Mouse (Mus musculus): ENCODE results near the gene Kirrel3. TPM values are rescaled to one million over a fixed set of nuclear protein-coding genes. Genes with fewer than 3 reads are reported as not detected.

The Kirrel3 gene
- polyA plus RNA-seq, 1 experiment from 2014 or later: 0.06 TPM

DNA sequence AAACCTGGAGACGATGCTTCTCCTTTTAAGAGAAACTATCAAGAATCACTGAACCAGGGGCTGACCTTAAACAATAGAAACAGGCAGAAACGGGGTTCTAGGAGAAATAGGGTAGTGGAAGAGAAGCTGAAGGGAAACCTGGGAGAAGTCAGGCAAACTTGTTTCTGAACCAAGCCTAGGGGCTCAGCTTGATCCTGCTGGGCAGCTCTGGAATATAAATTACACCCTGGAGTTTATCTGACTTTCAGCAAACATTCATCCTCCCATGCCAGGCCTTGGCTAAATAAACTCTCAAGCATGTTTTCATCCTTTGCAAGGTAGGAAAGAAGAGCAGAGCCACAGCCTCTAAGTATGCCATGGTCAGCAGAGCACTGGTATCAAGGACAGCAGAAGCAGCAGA is 138.3 kb downstream of the Kirrel3 start:
- no peaks in the 10 kb centered on the region for H3K36me3 ChIP-seq (ENCODE audit: control insufficient read depth, insufficient read depth)
- ATAC-seq (ENCODE audit: low read depth): no peak
- H3K27me3 ChIP-seq (ENCODE audit: control insufficient read depth, insufficient read depth, low read depth, low read length): no peaks in the 10 kb centered on the region
- H3K4me2 ChIP-seq (ENCODE audit: low read depth, low read length): no peak overlapping the region
- no peak overlapping the region for H3K4me3 ChIP-seq (ENCODE audit: low read depth, low read length)
- H3K9ac ChIP-seq (ENCODE audit: low read depth, low read length): no peak overlapping the region
- H3K27ac ChIP-seq (ENCODE audit: low read length): no peak overlapping the region
- 48% methylated on average over 2 of the region's 2 CpGs for WGBS (ENCODE audit: insufficient replicate concordance)
- H3K9me3 ChIP-seq (replicated peaks; ENCODE audit: control insufficient read depth, low read length): no peaks in the 10 kb centered on the region
- no peaks in the 10 kb centered on the region for H3K4me1 ChIP-seq (ENCODE audit: control insufficient read depth, low read depth, low read length)

GRCm38 (mm10) chr9:34628841-34629240 is 143.1 kb downstream of the Kirrel3 start:
- no peaks in the 10 kb centered on the region for H3K36me3 ChIP-seq (ENCODE audit: control insufficient read depth, insufficient read depth)
- no peak for ATAC-seq (ENCODE audit: low read depth)
- H3K4me3 ChIP-seq (ENCODE audit: low read depth, low read length): no peak overlapping the region
- H3K27me3 ChIP-seq (ENCODE audit: control insufficient read depth, insufficient read depth, low read depth, low read length): no peaks in the 10 kb centered on the region
- H3K9ac ChIP-seq (ENCODE audit: low read depth, low read length): no peak overlapping the region
- H3K4me1 ChIP-seq (ENCODE audit: control insufficient read depth, low read depth, low read length): no peaks in the 10 kb centered on the region
- no peak overlapping the region for H3K27ac ChIP-seq (ENCODE audit: low read length)
- H3K4me2 ChIP-seq (ENCODE audit: low read depth, low read length): no peak overlapping the region
- no peaks in the 10 kb centered on the region for H3K9me3 ChIP-seq (replicated peaks; ENCODE audit: control insufficient read depth, low read length)
- WGBS (ENCODE audit: insufficient replicate concordance): 50% methylated on average over 3 of the region's 3 CpGs

GRCm38 (mm10) chr9:34635696-34636095 is 150.0 kb downstream of the Kirrel3 start:
- no peak overlapping the region for H3K27ac ChIP-seq (ENCODE audit: low read length)
- ATAC-seq (ENCODE audit: low read depth): no peak
- no peak overlapping the region for H3K4me2 ChIP-seq (ENCODE audit: low read depth, low read length)
- no peak overlapping the region for H3K9ac ChIP-seq (ENCODE audit: low read depth, low read length)
- no peaks in the 10 kb centered on the region for H3K27me3 ChIP-seq (ENCODE audit: control insufficient read depth, insufficient read depth, low read depth, low read length)
- H3K4me3 ChIP-seq (ENCODE audit: low read depth, low read length): no peak overlapping the region
- 55% methylated on average over 6 of the region's 6 CpGs for WGBS (ENCODE audit: insufficient replicate concordance)
- H3K4me1 ChIP-seq (ENCODE audit: control insufficient read depth, low read depth, low read length): no peaks in the 10 kb centered on the region
- no peaks in the 10 kb centered on the region for H3K36me3 ChIP-seq (ENCODE audit: control insufficient read depth, insufficient read depth)
- no peaks in the 10 kb centered on the region for H3K9me3 ChIP-seq (replicated peaks; ENCODE audit: control insufficient read depth, low read length)

- Histone ChIP-seq H3K36me3 (ENCODE audit: control insufficient read depth, insufficient read depth) (no peaks in the 10 kb centered on the region), H3K27ac (ENCODE audit: low read length) (no peak overlapping the region), H3K4me2 (ENCODE audit: low read depth, low read length) (no peak overlapping the region), H3K9me3 (replicated peaks; ENCODE audit: control insufficient read depth, low read length) (no peaks in the 10 kb centered on the region), H3K4me3 (ENCODE audit: low read depth, low read length) (no peak overlapping the region), H3K27me3 (ENCODE audit: control insufficient read depth, insufficient read depth, low read depth, low read length) (no peaks in the 10 kb centered on the region), H3K4me1 (ENCODE audit: control insufficient read depth, low read depth, low read length) (no peaks in the 10 kb centered on the region), H3K9ac (ENCODE audit: low read depth, low read length) (no peak overlapping the region)
- 44% methylated on average over 3 of the region's 3 CpGs for WGBS (ENCODE audit: insufficient replicate concordance)
- no peak for ATAC-seq (ENCODE audit: low read depth)
Measured at GRCm38 (mm10) chr9:34643917-34644316, 158.2 kb downstream of the Kirrel3 start.

- 67% methylated on average over 8 of the region's 8 CpGs for WGBS (ENCODE audit: insufficient replicate concordance)
- H3K4me2 ChIP-seq (ENCODE audit: low read depth, low read length): no peak overlapping the region
- no peak for ATAC-seq (ENCODE audit: low read depth)
Measured at GRCm38 (mm10) chr9:34644392-34644791, 158.7 kb downstream of the Kirrel3 start.

GRCm38 (mm10) chr9:34646831-34647230 is 161.1 kb downstream of the Kirrel3 start:
- 72% methylated on average over 9 of the region's 9 CpGs for WGBS (ENCODE audit: insufficient replicate concordance)
- ATAC-seq (ENCODE audit: low read depth): no peak
- Histone ChIP-seq H3K4me3 (ENCODE audit: low read depth, low read length) (no peak overlapping the region), H3K27me3 (ENCODE audit: control insufficient read depth, insufficient read depth, low read depth, low read length) (no peaks in the 10 kb centered on the region), H3K9ac (ENCODE audit: low read depth, low read length) (no peak overlapping the region), H3K4me2 (ENCODE audit: low read depth, low read length) (no peak overlapping the region), H3K9me3 (replicated peaks; ENCODE audit: control insufficient read depth, low read length) (no peaks in the 10 kb centered on the region), H3K36me3 (ENCODE audit: control insufficient read depth, insufficient read depth) (no peaks in the 10 kb centered on the region), H3K4me1 (ENCODE audit: control insufficient read depth, low read depth, low read length) (no peaks in the 10 kb centered on the region), H3K27ac (ENCODE audit: low read length) (no peak overlapping the region)

More at GRCm38 (mm10) chr9:34644392-34644791, 158.7 kb downstream of the Kirrel3 start:
- Histone ChIP-seq H3K9ac (ENCODE audit: low read depth, low read length) (no peak overlapping the region), H3K4me3 (ENCODE audit: low read depth, low read length) (no peak overlapping the region), H3K27ac (ENCODE audit: low read length) (no peak overlapping the region), H3K36me3 (ENCODE audit: control insufficient read depth, insufficient read depth) (no peaks in the 10 kb centered on the region), H3K4me1 (ENCODE audit: control insufficient read depth, low read depth, low read length) (no peaks in the 10 kb centered on the region), H3K27me3 (ENCODE audit: control insufficient read depth, insufficient read depth, low read depth, low read length) (no peaks in the 10 kb centered on the region), H3K9me3 (replicated peaks; ENCODE audit: control insufficient read depth, low read length) (no peaks in the 10 kb centered on the region)

DNA sequence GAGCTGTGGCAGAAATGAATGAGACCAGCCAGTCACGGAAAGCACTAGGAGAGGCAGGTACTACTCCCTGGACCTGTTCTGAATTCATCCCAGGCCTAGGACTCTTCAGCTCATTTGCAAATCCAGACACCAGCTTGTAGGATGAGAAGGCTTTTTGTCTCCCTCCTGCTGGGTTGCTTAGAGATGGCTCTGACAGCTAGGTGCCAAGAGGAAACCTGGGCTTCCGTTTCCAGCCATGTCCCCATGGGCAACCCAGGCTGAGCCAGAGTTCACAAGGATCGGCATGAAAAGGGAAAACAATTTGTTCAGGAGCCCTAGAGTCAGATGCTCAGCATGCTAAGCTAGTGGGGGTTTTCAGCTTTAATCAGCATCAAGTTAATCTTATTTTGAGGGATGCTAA is 166.6 kb downstream of the Kirrel3 start:
- H3K27me3 ChIP-seq (ENCODE audit: control insufficient read depth, insufficient read depth, low read depth, low read length): no peaks in the 10 kb centered on the region
- WGBS (ENCODE audit: insufficient replicate concordance): 55% methylated on average over 3 of the region's 3 CpGs
- no peaks in the 10 kb centered on the region for H3K36me3 ChIP-seq (ENCODE audit: control insufficient read depth, insufficient read depth)
- no peak overlapping the region for H3K4me2 ChIP-seq (ENCODE audit: low read depth, low read length)
- ATAC-seq (ENCODE audit: low read depth): no peak
- no peak overlapping the region for H3K9ac ChIP-seq (ENCODE audit: low read depth, low read length)
- no peak overlapping the region for H3K27ac ChIP-seq (ENCODE audit: low read length)
- H3K9me3 ChIP-seq (replicated peaks; ENCODE audit: control insufficient read depth, low read length): no peaks in the 10 kb centered on the region
- no peaks in the 10 kb centered on the region for H3K4me1 ChIP-seq (ENCODE audit: control insufficient read depth, low read depth, low read length)
- H3K4me3 ChIP-seq (ENCODE audit: low read depth, low read length): no peak overlapping the region

GRCm38 (mm10) chr9:34653141-34653540 is 167.4 kb downstream of the Kirrel3 start:
- Histone ChIP-seq H3K9me3 (replicated peaks; ENCODE audit: control insufficient read depth, low read length) (no peaks in the 10 kb centered on the region), H3K4me1 (ENCODE audit: control insufficient read depth, low read depth, low read length) (no peaks in the 10 kb centered on the region), H3K27ac (ENCODE audit: low read length) (no peak overlapping the region), H3K27me3 (ENCODE audit: control insufficient read depth, insufficient read depth, low read depth, low read length) (no peaks in the 10 kb centered on the region), H3K9ac (ENCODE audit: low read depth, low read length) (no peak overlapping the region), H3K4me3 (ENCODE audit: low read depth, low read length) (no peak overlapping the region), H3K36me3 (ENCODE audit: control insufficient read depth, insufficient read depth) (no peaks in the 10 kb centered on the region), H3K4me2 (ENCODE audit: low read depth, low read length) (no peak overlapping the region)
- no peak for ATAC-seq (ENCODE audit: low read depth)
- 64% methylated on average over 1 of the region's 1 CpGs for WGBS (ENCODE audit: insufficient replicate concordance)

DNA sequence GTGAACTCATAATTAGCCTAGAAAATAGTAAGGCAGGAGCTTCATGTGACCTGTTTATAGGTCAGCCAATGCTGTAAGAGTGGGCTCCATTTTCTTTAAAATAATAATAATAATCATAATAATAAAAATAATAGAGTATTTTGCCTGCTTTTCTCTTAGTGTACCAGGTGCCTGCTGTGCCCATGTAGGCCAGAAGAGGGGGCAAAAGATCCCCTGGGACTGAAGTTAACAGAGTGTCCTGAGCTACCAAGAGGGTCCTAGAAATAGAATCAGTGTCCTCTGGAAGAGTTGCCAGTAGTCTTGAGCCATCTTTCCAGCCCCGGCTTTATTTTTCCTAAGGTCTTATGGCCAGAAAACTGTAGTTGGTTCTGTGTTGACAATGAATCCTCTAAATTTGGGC is 174.9 kb downstream of the Kirrel3 start:
- no peaks in the 10 kb centered on the region for H3K9me3 ChIP-seq (replicated peaks; ENCODE audit: control insufficient read depth, low read length)

More for the DNA sequence above, 174.9 kb downstream of the Kirrel3 start:
- Histone ChIP-seq H3K4me2 (ENCODE audit: low read depth, low read length) (no peak overlapping the region), H3K4me1 (ENCODE audit: control insufficient read depth, low read depth, low read length) (no peaks in the 10 kb centered on the region), H3K27me3 (ENCODE audit: control insufficient read depth, insufficient read depth, low read depth, low read length) (no peaks in the 10 kb centered on the region), H3K27ac (ENCODE audit: low read length) (no peak overlapping the region), H3K36me3 (ENCODE audit: control insufficient read depth, insufficient read depth) (no peaks in the 10 kb centered on the region), H3K9ac (ENCODE audit: low read depth, low read length) (no peak overlapping the region), H3K4me3 (ENCODE audit: low read depth, low read length) (no peak overlapping the region)
- 57% methylated on average over 1 of the region's 1 CpGs for WGBS (ENCODE audit: insufficient replicate concordance)
- no peak for ATAC-seq (ENCODE audit: low read depth)
